Mouse (Mus musculus) testis, postnatal 10 days (tissue): ENCODE data around the gene Adcy6.

ENCODE experiments used
- DNase-seq: peaks from one replicate; pipeline ENCODE4 v3.0.0; 2021; ENCODE audit warnings: low spot score

The Adcy6 gene

DNA sequence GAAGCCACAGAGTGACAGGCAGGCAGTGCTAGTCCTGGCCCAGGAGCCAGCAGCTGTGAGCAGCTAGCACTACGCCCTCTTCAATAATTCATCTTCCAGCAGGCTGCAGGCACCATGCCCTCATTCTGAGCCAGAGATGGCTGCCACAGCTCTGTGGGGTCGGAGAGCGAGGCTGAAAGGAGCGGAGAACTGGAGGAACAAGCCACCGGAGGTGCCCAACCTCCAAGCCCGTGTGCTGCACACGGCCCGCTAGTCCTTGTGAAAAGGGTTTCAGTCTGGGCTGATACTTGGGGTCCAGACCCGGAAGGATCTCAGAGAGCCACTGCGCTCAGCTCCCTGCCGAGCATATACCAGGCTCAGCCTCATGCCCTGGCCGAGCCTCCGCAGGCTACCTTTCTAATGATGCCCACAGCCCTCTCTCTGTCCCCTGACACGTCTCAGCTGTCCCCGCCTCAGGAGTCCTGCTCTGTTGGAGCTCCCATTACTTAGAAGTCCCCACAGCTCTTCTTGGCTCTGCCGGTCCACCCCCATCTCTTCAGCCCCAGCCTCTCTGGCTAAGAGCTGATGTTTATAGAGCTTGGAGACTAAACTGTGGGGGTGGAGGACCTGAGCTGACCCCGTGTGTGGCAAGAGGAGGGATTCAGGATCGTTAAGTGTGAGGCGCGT lies 18.8 kb upstream of the Adcy6 start:
- DNase-seq, result no peak

DNA sequence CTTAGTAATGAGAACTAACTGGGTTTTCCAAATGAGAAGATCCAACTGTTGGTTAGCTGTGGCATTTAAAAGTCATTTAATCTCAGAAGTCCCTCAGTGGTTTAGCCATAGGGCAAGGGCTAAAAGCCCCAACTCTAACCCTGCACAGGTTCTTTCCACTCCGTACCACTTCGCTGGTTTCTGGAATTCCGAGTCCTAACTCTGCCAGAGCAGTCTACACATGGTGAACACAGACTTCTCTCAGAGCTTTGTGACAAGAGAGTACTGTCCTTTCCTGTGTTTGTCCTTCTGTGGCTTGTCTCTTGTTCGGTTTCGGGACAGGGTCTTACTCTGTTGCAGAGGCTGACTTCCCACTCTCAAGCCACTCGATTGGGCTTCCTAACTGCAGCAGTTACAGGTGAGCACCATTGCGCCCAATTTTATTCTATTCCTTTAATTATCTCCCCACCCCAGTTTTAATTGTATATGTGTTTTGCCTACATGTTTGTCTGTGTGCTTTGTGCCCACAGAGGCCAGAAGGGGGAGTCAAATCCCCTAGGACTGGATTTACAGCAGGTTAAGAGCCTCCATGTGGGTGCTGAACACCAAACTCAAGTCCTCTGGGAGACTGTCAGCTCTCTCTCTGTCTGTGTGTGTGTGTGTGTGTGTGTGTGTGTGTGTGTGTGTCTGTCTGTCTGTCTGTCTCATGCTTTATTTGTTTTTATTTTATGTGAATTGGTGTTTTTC lies 16.8 kb upstream of the Adcy6 start:
- no peak for DNase-seq

DNA sequence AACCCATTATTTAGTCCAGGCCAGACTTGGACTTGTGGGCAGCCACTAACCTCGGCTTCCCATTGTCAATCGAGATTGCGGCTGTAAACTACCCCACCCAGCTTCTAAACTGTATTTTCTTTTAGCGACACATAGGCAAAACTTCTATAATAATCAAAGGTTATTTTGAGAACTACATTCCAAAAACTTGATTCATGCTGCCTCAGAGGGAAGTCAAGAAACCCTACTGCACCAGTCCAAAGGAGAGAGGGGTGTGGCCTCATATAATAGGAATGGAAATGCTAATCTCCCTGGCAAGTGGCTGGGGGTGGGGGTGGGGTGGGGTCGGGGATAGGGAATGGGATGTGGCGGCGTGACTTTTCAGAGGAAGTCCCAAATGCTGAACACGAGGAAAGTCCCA lies 16.2 kb upstream of the Adcy6 start:
- no peak for DNase-seq

DNA sequence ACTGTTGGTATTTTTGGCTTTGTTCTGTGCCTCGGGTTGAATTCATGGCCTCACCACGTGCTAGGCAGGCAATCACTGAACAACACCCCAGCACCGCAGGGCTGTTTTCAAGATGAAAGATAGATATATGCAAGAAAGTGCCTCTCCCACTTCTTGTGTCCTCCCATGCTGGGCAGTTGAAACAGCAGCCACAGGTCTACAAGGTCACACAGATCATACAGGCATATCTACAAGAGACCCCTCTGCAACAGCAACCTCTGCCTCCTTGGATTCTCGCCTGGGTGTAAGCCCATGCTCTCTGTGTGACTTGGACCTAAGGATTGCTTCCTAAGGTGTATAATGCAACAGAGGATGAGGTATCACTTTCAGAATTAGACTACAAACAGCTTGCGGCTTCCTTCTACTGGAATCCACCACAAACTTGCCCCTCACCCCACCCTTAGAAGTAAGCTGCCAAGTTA lies 13.5 kb upstream of the Adcy6 start:
- DNase-seq, result no peak

DNA sequence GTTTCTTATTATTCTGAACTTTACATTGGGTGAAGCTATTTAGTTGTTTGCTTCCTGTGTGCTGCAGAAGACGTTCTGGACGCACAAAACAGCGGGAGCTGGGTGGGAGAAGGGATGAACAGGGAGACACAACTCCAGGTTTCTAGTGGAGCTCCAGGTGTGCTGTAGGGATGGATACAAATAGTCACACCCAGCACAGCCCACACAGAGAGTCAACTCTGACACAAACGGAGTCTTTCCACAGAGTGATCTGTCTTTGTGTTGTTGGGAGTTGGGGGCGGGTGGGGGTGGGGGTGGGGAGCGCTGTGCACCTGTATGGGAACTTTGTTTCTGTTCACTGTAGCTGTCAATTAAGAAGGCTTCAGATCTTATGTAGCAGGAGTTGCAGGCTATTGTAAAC lies 12.8 kb upstream of the Adcy6 start:
- DNase-seq, result no peak

DNA sequence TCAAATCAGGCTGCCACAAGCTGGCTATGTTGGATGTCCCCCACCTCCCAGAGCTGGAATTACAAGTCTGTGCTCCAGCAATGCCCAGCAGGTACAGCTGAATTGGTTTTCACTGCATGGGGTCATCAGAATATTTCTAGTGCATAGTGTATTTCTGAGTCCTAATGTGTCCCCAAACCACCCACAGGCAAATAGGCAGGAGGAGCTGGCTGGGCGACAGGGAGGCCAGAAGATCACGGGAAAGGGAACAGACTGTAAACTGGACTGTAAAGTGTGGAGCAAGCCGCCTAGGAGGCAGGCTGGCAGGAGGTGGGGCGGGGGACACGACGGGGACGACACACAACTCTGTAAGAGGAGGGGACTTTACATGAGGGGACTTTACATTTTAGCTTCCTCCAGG lies 12.3 kb upstream of the Adcy6 start:
- DNase-seq, result no peak

DNA sequence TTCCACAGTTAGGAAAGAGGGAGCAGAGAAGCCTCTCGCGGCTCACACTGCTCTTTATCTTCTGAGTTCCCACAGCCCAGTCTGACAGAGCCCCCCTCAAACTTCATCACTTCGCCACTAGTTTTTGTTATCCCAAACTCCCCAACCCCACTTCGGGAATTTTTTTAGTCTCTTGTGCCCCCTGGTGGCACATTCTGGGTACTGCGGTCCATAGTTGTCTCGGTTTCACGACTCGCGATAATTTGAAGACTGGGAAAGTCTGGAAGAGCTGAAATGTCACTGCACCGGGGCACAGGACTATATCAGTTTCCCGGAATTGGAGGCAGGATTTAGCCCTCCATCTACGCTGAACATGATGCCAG lies 7.3 kb upstream of the Adcy6 start:
- peak; percentile 87 for DNase-seq

DNA sequence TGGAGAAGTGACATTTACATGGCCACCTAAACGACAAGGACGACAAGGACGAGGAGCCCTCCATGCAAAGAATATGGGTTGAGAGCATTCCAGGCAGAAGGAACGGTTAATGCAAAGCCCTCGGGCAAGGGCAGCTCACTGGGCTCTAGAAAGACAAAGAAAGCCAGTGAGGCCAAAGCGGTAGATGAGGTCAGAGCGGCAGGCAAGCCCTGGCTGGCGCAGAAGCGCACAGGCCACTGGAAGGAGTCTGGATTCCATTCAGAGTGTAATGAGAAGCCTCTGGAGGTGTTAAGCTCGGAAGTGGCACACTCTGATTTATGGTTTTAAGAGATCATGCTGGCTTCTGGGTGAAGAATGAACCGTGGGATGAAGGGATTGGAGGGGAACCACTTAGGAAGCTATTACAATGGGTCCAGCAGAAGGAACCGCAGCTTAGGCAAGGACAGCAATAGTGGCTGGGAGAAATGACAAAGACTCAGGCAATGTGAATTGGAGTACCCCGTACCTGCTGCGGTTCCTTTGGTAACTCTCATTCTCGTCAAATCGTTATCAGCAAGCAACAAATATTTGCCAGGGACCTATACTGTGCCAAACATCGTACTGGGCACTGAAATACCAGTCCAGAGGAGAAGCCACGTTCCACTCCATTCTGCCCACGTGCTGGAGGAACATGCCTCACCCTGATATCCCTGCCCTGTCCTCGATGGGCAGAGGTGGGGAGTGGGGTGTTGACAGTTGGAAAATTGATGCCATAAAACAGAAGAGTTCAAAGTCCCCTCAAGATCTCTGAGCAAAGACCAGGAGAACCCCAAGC lies 6.7 kb upstream of the Adcy6 start:
- no peak for DNase-seq

DNA sequence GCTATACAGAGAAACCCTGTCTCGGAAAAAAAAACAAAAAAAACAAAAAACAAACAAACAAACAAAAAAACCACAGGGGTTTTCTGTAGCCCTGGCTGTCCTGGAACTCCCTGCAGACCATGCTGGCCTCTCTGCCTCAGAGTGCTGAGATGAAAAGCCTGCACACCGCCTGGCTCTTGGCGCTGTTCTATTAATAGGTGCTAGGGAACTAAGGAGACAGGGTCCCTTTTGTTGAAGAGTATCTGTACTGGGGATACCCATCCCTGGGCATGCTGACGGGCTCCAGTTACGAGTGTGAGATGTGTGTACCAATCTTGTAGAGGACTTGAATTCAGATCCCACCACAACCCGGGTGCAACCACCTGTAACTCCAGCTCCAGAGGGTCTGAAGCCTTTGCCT lies 5.9 kb upstream of the Adcy6 start:
- no peak for DNase-seq

DNA sequence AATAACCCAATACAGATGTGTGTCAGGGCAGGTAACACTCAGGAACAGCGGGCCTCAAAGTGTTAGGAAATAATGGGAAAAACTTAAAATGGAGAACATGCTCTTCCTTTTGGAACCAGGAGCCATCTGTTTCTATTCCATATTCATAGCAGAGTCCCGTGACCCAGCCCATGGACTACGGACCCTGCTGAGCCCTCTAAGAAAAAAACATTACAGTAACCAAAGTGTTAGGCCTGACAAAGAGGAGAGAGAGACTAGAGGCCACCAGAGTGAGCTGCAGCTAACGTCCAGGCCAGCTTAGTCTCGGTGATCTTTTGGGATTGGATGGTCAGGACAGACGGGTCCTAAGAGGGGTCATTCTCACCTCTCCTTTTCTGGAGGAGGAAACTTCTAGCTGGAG lies 5.1 kb upstream of the Adcy6 start:
- DNase-seq, result no peak

DNA sequence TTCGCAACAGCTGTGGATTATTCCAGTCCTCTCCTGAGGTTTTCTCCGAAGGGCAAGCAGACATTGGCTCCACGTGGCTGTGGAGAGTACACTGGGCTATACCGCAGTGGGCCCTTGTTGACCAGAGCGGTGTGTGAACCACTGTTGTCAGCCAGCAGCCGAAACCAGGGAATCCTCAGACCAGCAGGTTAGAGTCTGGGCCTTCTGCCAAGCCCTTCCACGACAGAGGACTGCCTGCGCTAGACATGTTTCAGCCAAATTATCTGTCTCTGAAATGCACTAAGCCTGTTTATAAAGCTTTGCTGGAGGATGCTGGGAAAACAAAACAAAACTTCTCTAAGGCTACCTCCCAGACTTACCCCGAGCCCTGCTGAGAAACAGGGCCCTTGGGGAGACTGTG lies 4.7 kb upstream of the Adcy6 start:
- no peak for DNase-seq

DNA sequence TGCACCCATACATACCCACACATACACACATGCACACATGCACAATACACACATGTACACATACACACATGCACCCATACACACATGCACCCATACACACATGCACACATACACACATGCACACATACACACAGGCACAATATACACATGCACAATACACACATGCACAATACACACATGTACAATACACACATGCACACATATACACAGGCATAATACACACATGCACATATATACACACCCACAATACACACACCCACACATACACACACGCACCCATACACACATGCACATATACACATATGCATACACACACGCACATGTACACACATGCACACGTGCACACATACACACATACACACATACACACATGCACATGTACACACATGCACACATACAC lies 2.4 kb upstream of the Adcy6 start:
- no peak for DNase-seq

DNA sequence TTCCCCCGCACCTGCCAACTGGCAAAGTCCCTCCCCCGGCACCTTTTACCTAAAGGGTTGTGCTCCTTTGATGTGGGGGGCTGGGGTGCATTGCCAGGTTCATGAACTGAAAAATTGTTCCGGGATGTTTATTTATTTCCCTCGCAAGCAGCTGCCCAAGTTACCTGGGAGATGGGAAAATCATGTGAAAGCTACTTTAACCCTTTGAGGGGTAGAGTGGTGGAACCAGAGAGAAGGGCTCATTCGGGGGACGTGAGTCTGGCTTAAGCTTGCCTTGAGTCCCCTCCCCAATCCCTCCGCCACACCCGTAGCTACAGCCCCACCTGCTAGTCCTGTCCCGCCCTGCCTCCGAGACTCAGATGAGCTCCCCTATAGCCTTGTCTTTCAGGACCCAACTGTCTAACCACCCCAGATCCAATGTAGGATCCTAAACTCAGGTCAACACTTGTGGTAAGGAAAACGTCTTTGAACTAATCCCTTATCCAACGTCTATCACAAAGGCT lies 306 bp upstream of the Adcy6 start:
- no peak for DNase-seq

DNA sequence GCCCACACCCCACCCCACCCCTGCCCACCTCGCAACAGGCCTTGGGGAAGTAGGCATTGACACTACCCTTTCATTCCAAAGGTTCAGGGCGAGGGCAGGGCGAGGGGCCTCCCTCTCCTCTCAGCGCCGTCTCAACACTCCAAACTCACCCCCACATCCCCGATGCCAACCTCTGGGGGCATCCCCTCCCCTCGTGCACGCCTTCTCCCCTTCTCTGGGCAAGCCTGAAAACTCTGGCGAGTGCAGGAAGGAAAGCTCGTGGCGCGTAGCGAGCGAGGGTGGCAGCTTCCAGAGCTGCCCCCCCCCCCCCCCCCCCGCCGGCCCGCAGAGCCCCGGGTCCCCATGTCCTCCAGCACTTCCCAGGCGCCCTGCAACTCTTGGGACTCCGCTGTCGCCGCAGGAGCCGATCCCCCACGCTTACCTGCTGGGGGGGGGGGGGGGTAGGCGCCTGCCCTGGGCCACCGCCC lies 1.1 kb downstream of the Adcy6 start:
- DNase-seq, result no peak

DNA sequence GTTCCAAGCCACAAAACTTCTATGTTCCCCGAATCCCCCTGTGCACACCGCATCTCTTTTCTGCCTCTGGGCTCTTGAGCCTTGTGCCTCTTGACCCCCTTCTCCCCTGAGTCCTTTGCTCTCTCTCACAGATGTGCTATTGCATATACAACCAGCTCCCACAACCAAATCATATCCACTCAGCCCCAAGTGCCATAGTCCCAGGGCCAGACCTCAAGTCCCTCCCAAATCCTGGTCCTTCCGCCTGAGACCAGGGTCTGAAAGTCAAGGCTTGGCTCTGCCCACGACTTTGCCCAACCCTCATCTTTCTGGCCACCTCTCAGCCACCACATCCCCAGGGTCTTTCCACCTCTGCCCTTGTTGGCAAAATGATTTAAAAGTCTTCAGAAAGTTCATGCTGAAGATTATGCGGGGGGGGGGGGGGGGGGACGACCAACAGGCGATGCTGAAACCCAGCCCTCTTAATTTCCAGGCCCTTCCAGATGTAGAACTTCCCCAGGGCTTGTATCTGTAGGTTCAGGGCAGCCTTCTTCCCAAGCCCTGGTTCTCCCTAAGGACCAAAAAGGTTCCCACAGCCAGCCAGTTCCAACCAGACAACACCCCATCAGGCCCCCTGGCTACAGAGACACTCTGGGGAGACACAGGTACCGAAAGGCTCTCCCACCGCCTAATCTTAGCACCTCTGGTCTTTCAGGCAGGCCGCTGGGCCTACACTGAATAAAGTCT lies 1.7 kb downstream of the Adcy6 start:
- no peak for DNase-seq

DNA sequence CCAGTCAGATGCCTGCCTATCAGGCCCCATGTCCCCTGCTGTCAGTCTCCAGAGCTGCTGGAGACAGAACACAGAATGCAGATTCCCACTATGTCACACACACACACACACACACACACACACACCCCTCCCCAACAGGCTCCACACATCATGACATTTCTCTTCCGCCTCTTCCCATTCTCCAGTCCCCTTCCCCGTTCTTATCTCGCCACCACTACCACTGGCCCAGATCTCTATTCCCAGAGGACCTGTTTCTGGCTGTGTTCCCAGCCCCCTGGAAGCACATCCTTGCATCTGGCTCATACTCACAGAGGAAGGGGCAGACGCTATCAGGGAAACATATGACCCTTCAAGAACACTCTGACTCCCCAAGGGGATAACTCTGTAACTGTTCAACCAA lies 2.3 kb downstream of the Adcy6 start:
- peak; percentile 68 for DNase-seq

DNA sequence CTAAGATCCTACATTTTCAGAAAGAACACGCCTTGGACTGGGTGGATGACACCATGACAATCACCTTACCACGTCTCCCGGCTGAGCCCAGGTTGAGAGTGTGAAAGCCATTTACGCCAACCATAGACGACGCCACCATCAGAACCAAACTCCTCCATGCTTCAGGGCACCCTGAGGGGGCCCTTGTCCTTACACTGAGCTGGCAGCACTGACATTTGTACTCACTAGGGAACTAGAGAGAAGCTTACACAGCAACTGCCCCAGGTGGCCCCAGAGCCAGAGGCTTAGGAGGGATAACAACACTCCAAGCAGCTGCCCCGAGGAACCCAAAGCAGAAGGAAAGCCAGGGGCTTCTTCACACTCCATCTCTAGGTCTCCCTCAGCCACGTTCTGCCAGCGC lies 3.1 kb downstream of the Adcy6 start:
- no peak for DNase-seq

DNA sequence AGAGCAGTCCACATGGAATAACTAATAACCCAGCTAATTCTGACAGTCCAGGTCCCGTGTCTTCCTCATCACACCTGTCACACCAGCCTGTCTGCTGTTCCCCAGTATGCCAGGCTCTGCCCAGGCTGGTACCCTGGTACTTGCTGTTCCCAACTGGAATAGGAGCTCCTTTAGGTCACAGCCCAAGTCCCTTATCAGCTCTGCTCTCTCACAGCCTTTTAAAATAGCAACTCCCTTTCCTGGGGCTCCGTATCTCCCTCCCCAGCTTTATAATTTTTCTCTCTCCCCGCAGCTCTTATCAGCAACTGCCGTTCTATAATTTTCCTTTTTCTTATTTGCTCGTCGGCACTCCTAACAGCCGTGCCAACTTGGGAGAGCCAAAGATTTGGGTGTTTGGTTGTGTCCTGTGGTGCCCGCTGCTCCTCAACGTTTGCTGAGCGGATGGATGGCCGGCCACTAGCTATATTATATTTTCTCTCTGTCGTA lies 3.8 kb downstream of the Adcy6 start:
- no peak for DNase-seq

DNA sequence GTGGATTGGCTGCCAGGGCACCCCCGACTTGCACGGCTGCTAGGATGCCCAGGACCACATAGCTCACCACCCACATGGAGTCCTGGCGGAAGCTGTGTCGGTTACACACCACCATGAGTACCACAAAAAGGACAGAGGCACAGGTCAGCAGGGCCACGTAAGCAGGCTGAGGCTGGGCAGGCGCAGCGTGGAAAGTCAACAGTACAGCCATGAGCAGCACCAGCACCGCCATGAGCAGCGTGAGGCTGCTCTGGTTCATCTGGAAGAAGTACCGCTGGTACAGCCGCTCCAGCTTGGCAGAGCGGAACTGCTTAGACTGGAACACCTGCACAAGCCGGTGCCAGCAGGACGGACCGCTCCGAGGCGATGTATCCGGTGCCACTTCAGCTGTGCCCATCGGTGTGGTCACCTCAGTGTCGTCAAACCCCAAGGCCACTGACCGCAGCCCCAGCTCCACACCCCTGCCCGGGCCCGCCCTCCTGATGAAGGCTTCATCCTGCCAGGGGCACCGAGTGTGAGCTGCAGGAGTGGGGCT lies 5.8 kb downstream of the Adcy6 start:
- DNase-seq, result no peak

DNA sequence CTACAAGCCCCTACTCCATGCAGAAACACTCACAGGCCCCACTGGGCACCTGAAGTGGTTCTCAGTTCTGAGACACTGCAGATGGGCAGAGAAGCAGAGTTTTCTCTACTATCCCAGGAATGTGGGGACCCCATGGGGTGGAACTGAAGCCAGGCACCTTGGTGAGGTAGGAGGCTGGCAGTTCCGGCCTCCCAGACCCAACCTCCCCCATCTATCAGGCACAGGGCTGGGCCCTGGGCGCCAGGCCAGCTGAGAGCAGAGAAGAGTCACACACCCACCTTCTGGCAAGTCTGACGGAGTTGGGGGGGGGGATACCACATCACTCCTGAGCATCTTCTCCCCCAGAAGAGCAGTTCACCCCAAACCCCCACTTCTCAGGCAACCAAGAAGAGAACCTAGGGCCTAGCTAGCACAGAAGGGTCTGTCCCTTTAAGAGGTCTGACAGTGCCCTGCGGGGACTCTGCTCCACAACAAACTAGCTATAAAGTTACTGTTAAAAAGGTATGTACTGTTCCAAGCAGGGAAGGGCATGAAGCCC lies 6.9 kb downstream of the Adcy6 start:
- DNase-seq, result no peak

DNA sequence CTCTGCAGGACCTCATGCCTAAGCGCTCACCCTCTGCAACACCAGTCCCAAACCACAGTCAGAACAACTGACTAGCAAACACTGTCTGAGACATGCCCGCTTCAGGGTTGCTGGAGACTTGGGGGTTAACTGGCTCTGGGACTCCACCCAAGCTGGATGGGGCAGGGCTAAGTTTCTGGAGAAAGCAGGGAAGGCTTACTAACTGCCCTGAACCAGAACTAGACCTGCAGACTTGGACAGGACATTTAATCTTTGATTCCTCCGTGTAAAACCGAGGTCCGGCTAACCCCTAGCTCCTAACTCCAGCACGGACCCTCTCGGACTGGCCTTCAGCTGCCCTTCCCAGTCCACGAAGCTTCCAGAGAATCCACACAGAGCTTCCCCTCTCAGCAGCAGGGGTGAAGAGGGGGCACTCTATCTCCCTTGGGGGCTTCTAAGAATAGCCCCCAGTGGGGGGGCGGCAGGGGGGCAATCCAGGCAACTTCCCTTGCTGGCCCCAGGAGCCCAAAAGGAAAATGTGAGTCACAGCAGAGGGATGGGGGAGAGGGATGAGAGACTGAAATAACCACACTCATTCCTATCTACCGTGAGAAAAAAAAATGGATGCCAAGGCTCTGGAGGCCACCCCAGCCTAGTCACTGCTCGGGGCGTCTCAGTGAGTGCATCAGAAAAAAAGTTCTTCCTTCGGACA lies 7.5 kb downstream of the Adcy6 start:
- no peak for DNase-seq
